Mouse (Mus musculus): Measurements from ENCODE around the gene Fam83c.

GRCm38 (mm10) chr2:155777688-155777985, 57.0 kb downstream of the Fam83c start:
- TF ChIP-seq CTCF (IDR thresholded peaks at IDR 0.05; ENCODE audit: low read depth) (no peak), EP300 (optimal IDR thresholded peaks at IDR 0.05) (no peak)

Measured in stomach, postnatal 0 days (tissue).